Mouse (Mus musculus): ENCODE results near the gene Rac3.

DNA sequence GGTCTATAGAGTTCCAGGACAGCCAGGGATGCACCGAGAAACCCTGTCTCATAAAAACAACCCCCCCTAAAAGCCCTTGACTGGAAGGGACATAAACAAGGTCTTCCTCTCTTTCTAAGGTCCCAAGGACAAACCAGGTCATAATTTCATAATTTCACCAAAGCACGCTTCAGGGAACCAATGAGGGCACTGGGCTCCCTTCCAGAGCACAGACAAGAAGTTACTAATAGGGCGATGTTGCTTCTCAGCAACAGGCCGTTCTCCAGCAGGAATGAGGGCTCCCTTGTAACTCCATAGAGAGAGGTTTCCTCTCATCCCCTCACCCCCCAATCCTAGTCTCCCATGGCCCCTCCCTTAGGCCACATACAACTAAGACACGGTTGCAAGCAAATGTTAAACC, 19.7 kb downstream of the Rac3 start:
- TF ChIP-seq POLR2A (IDR thresholded peaks at IDR 0.05; ENCODE audit: low read depth, low read length) (no peak), CTCF (IDR thresholded peaks at IDR 0.05; ENCODE audit: borderline replicate concordance, insufficient read depth, low read length) (no peak)
